Mouse (Mus musculus) CH12F3 (cell line): ENCODE measurements around the gene Eda2r.

Source experiments
- in situ Hi-C: fragments of 300-500 bp; cut with MboI; formaldehyde crosslinking; loops from 2 replicates; pipeline ENCODE4 v1.14.3; 2020; ENCODE audit warnings: low sequenced_read_pairs

Gene Eda2r

DNA sequence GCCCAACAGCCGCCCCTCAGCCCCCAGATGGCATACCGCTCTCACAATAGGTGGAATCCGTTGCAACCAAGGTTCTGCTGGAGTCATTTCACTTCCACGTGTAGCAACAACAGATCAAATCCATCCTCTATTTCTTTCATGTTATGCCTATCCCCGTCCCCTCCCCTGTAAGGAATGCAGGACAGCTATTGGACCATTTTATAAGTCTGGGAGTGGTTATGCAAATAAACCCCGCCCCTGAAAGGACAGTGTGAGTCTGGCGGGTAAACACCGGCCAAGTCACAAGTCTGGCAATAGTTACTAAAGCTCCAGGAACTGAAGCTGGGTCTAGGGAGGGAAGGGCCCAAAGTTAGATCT is at the start of gene Eda2r:
Gene Eda2r (minus strand): TSS at position 152 of the 357 bp plus-strand sequence.
- in situ Hi-C loops = no loop called here

DNA sequence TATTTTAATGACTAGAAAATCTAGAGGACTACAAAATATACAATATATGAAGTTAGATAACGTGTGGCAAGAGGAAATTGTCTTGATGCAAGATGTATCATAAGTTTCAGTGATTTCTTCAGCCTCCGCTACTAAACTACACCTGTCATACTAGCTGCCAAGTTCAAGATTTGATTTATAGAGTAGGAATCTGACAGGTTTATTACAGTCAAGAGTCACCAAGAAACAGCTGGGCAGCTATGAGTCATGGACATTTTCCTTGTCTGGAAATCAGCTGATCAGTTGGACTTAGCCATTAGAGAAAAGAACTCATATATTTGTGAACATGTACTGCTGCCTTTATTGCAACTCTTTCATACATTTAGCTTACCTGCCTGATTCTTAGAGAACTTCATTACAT is 20.9 kb upstream of the Eda2r start:
- in situ Hi-C loops = no loop called here

DNA sequence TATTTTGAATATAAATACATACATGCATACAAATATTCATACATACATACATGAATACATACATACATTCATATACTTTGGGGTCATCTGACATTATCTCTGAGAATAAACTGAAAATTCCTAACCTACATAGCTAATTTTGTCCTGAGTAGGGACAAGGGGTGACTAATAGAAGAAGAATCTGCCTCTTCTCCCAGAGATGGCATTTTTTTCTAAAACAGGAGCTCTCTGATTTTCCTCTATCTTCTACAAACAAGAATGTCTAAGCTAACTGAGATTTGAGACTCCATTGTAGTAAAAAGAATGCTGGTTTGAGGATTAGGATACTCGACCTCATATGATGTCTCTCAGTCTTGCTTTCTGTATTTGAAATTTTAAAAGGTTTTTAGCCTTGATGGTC is 1.1 kb upstream of the Eda2r start:
- in situ Hi-C loops = no loop called here

DNA sequence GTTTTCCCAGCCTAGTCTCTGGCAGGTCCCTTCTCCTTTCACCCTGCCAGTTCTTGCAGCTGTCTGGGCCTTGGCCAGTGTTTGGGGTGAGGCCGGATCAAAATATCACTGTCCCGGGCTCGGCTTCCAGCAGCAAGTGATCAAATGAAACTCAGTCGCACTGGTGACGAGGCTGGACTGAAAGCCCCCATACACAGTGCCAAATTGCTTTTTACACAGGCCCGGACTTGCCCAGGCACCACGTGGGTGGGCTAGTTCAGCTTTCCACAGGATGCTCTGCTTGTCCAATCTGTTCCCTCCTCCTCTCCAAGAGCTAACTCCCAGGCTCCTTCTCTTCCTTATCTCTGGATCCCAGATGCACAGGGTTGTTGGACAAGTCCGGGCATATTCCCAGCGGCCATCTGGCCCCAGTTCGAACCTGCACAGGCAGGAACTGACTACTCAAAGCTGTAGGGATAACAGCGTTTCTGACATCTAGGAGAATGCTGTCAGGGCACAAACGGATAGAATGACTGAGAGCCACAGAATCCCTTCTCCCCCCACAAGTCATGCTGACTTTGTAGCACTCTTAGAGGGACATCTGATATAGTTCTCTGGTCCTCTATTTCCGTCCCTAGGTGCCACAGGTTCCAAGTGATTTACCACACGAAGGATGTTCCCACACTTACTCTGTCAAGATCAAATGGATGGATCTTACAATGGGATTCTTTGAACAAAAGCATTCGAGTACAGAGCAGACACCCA is 523 bp downstream of the Eda2r start:
- in situ Hi-C loops = no loop called here

DNA sequence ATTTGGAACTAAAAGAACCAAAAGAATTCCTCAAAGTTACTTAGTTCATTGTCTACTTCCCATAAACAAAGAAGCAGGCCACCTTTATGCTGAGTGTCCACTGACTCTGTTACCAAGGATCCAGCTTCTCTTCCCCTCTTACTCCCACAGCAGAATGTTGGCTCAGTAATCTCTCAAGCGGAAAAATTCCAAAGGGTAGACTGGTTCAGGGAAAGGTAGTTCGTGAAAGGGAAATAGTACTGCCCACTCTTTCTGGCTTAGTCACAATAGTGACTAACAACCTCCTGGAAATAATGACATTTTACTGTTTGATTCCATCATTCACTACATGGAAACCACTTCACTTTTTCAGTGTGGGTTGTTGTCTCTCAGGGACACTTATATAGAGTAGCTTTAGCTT is 4.2 kb downstream of the Eda2r start:
- in situ Hi-C loops = no loop called here

DNA sequence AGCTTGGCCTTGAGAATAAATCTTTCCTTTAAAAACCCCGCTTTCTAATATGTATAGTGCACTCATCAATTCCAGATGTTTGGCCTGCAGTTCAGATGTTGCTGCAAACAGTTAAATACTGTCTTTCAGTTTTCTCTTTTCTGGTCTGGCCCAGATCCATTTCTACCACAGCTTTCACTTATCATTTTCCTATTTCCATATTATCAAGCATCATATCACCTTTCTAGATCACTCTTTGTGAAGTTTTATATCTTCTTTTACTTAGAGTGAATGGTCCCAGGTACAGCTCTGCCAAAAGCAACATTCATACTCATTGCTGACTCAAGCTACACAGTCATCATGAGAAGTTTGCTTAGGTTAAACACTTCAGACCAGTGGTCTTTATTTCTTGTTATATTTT is 7.8 kb downstream of the Eda2r start:
- in situ Hi-C loops = no loop called here

DNA sequence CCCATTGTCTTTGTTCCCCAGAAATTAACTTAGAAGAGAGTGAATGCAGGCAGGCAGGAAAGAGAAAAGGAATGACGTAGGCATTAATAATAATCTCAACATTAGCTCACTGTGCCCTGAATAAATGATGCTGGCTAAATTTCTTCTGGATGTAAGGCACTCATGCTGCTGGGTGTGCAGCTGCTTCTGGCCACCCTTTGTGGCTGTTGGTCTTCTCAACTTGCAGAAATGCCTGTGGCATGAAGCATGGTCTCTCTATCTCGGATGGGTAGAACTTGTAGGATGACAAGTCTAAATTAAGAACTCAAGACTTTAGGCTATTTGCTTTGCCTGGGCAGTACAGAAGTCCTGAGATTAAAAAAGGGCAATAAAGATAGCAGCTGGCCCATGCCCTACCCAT is 8.3 kb downstream of the Eda2r start:
- in situ Hi-C loops = no loop called here

DNA sequence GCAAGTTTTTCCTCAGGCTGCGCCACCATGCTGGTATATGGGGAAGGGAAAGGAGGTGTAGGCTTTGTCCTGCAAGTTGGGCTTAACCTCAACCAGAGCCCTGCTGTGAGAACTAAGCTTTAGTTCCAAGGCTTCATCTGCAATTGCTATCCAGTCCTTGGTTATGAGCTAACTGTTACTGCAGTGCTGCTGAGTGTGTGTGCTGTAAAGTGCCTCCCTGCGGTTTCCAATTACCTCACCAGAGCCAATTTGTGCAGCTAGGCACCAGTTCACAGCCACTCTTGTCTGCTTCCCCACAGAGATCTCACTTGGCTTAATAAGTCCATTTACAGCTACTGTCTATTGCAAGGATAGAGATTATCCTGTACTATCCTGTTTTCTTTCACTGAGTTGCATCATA is 16.1 kb downstream of the Eda2r start:
- in situ Hi-C loops = no loop called here

DNA sequence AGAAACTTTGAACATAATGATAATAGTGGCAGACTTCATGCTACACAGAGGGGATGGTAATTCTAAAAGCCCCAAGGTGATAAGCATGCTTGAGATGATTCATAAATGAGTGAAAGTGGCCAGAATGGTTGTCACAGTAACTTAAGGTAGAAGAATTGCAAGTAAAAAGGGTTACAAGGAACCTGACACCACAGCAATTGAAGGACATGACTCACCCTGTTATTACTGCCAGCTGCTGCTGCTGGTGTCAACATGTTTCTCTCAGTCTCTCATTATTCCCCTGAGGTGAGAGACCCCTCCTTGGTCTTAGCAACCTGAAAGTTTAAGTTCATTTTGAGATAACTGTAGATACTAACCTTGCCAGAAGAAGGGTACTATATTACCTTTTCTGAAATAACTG is 49.1 kb downstream of the Eda2r start:
- in situ Hi-C loops = no loop called here
